Mouse (Mus musculus) neural tube, embryonic 14.5 days (tissue): ENCODE measurements at regions not wholly inside any gene's neighbourhood (a gene's known extent, or its start where the extent isn't known, plus 50 kb on each side); places are given as distances from the start of the nearest gene placed in this dataset.
A peak's percentile ranks its signal among the peaks of the same experiment; 100 is the strongest.

ENCODE experiments used
- ATAC-seq: fragments of 200-750 bp; cut with Nextera tagmentation; 2 replicates; pipeline ENCODE4 v1.8.0; 2017; ENCODE audit warnings: low read depth, mild to moderate bottlenecking, moderate TSS enrichment, moderate library complexity
- H3K27ac ChIP-seq: fragments of 300-500 bp; sonication (generic); 2 replicates; pipeline ENCODE4 v1.5.1; 2014; ENCODE audit warnings: low read depth, mild to moderate bottlenecking, control low read depth, low read length, moderate library complexity, mixed read lengths
- H3K27me3 ChIP-seq: fragments of 300-500 bp; sonication (generic); 2 replicates; pipeline ENCODE4 v1.6.1; 2014; ENCODE audit warnings: low read length; ENCODE audit not compliant: control insufficient read depth, insufficient read depth
- H3K36me3 ChIP-seq: fragments of 300-500 bp; sonication (generic); 2 replicates; pipeline ENCODE4 v1.6.1; 2014; ENCODE audit warnings: low read length, mixed read lengths; ENCODE audit not compliant: control insufficient read depth, insufficient read depth
- H3K4me1 ChIP-seq: fragments of 300-500 bp; sonication (generic); 2 replicates; pipeline ENCODE4 v1.6.1; 2014; ENCODE audit warnings: low read length; ENCODE audit not compliant: control insufficient read depth, insufficient read depth
- H3K4me2 ChIP-seq: fragments of 300-500 bp; sonication (generic); 2 replicates; pipeline ENCODE4 v1.6.1; 2014; ENCODE audit warnings: mild to moderate bottlenecking, low read depth, low read length, control low read depth
- H3K4me3 ChIP-seq: fragments of 300-500 bp; sonication (generic); 2 replicates; pipeline ENCODE4 v1.5.1; 2014; ENCODE audit warnings: low read depth, low read length, control low read depth, mixed read lengths
- H3K9ac ChIP-seq: fragments of 300-500 bp; sonication (generic); replicated peaks from 2 replicates; pipeline ENCODE4 v1.6.1; 2014; ENCODE audit warnings: low read depth, mild to moderate bottlenecking, control low read depth, low read length, mixed read lengths
- H3K9me3 ChIP-seq: fragments of 300-500 bp; sonication (generic); 2 replicates; pipeline ENCODE4 v1.6.1; 2016; ENCODE audit warnings: low read length; ENCODE audit not compliant: control insufficient read depth
- WGBS: fragments of 180-500 bp; shearing (Covaris S2); extraction: QIAGEN DNeasy Blood & Tissue Kit; methylation state at CpG from one replicate; pipeline ENCODE4 v1.1.7; 2014; 5-methylcytosine and 5-hydroxymethylcytosine counted together

- no peak overlapping the region for H3K4me2 ChIP-seq
- peaks cover 9% of the 10 kb centered on the region; the same call in 1 of the 2 replicates for H3K4me1 ChIP-seq
- WGBS, result 30% methylated on average over 3 of the region's 3 CpGs
- no peak overlapping the region for H3K9ac ChIP-seq
- H3K27me3 ChIP-seq, result no peaks in the 10 kb centered on the region
- no peaks in the 10 kb centered on the region; the same call in 1 of the 2 replicates for H3K9me3 ChIP-seq
- no peaks in the 10 kb centered on the region for H3K36me3 ChIP-seq
- H3K27ac ChIP-seq, result no peak overlapping the region
- no peak overlapping the region for H3K4me3 ChIP-seq
- peak; percentile 95 for ATAC-seq
Measured at GRCm38 (mm10) chr8:103623781-103624434, 477.5 kb upstream of the Cdh5 start.

GRCm38 (mm10) chr8:103625166-103625890 lies 476.1 kb upstream of the Cdh5 start:
- Histone ChIP-seq H3K4me2 (no peak overlapping the region), H3K4me1 (peaks cover 9% of the 10 kb centered on the region; the same call in 1 of the 2 replicates), H3K27me3 (no peaks in the 10 kb centered on the region), H3K36me3 (no peaks in the 10 kb centered on the region), H3K27ac (no peak overlapping the region), H3K4me3 (no peak overlapping the region), H3K9me3 (no peaks in the 10 kb centered on the region; the same call in 1 of the 2 replicates), H3K9ac (no peak overlapping the region)
- 74% methylated on average over 7 of the region's 7 CpGs for WGBS
- ATAC-seq, result no peak

- WGBS, result 60% methylated on average over 4 of the region's 4 CpGs
- H3K4me1 ChIP-seq, result peaks cover 9% of the 10 kb centered on the region; the same call in 1 of the 2 replicates
- H3K9me3 ChIP-seq, result no peaks in the 10 kb centered on the region; the same call in 1 of the 2 replicates
- no peak overlapping the region for H3K4me2 ChIP-seq
- H3K4me3 ChIP-seq, result no peak overlapping the region
- H3K36me3 ChIP-seq, result no peaks in the 10 kb centered on the region
- ATAC-seq, result no peak
- H3K27ac ChIP-seq, result no peak overlapping the region
- H3K9ac ChIP-seq, result no peak overlapping the region
- H3K27me3 ChIP-seq, result no peaks in the 10 kb centered on the region
Measured at GRCm38 (mm10) chr8:103626446-103626845, 475.0 kb upstream of the Cdh5 start.

GRCm38 (mm10) chr8:103632543-103632942 lies 468.9 kb upstream of the Cdh5 start:
- H3K4me2 ChIP-seq, result no peak overlapping the region
- H3K4me3 ChIP-seq, result no peak overlapping the region
- H3K9me3 ChIP-seq, result no peaks in the 10 kb centered on the region
- no peak for ATAC-seq
- no peak overlapping the region for H3K9ac ChIP-seq
- H3K27me3 ChIP-seq, result no peaks in the 10 kb centered on the region
- H3K36me3 ChIP-seq, result no peaks in the 10 kb centered on the region
- WGBS, result 89% methylated on average over 6 of the region's 6 CpGs
- no peaks in the 10 kb centered on the region for H3K4me1 ChIP-seq
- no peak overlapping the region for H3K27ac ChIP-seq

DNA sequence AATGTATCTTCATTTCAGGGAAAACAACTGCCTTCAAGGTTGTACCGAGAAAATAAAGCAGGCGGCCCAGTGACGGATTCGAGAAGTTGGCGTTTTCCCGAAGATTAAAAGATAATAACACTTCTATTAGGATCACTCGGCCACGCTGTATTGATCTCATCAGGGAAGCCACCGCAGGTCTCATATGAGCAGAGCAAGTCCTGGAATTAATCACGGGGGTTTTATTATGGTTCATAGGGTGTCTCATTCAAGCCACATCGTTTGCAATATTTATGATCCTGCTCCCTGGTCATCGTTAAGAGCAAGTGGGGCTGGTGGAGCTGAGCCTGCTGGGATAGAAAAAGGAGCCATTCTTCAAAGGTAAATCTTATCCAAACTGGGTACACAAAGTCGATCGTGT lies 466.5 kb upstream of the Cdh5 start:
- Histone ChIP-seq H3K4me1 (no peaks in the 10 kb centered on the region), H3K9ac (no peak overlapping the region), H3K27ac (no peak overlapping the region), H3K27me3 (no peaks in the 10 kb centered on the region), H3K36me3 (no peaks in the 10 kb centered on the region), H3K4me3 (no peak overlapping the region), H3K4me2 (no peak overlapping the region), H3K9me3 (no peaks in the 10 kb centered on the region)
- WGBS, result 42% methylated on average over 14 of the region's 14 CpGs
- ATAC-seq, result peak; percentile 58; the same call in 1 of the 2 replicates

DNA sequence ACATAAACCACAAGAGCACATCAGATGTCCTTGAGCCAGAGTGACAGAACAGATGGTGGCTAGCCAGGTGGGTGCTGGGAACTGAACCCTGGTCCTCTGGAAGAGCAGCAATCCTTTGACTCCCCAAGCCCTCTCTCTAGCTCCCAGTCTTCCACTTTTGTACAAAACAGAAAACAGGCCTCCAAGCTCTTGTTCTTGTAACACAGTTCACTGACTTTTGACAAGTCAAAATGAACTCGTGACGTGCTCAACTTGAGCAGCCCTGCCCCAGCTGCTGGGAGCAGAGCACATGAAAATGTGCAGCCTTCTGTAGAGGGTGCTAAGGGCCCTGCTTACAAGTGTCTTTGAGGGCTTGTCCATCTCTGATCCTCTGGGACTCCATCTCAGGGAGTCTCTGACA lies 457.8 kb upstream of the Cdh5 start:
- H3K9me3 ChIP-seq, result no peaks in the 10 kb centered on the region
- no peaks in the 10 kb centered on the region for H3K36me3 ChIP-seq
- H3K27ac ChIP-seq, result no peak overlapping the region
- no peaks in the 10 kb centered on the region for H3K27me3 ChIP-seq
- H3K4me1 ChIP-seq, result no peaks in the 10 kb centered on the region
- no peak overlapping the region for H3K9ac ChIP-seq
- 94% methylated on average over 2 of the region's 2 CpGs for WGBS
- H3K4me2 ChIP-seq, result no peak overlapping the region
- ATAC-seq, result no peak
- H3K4me3 ChIP-seq, result no peak overlapping the region

DNA sequence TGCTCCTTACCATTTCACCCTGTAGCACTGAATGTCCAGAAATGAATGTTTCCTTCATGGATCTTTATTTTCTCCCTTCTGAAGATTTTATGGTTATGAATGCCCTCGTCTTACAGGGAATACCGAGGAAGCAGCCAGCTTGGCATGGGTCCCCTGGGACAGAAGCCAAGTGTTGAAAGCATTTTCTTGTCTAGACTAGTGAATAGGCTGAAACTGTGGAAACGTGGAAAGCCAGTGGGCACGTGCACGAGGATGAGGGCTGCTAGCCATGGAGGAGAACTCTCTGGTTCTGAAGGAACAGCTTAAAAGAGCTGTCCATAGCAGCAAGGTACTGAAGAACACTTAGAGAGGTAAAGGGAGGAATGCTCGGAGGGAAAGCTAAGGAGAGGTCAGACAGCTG lies 457.3 kb upstream of the Cdh5 start:
- Histone ChIP-seq H3K27me3 (no peaks in the 10 kb centered on the region), H3K36me3 (no peaks in the 10 kb centered on the region), H3K4me3 (no peak overlapping the region), H3K9me3 (no peaks in the 10 kb centered on the region), H3K27ac (no peak overlapping the region), H3K4me2 (no peak overlapping the region), H3K9ac (no peak overlapping the region), H3K4me1 (no peaks in the 10 kb centered on the region)
- 58% methylated on average over 6 of the region's 6 CpGs for WGBS
- ATAC-seq, result no peak

DNA sequence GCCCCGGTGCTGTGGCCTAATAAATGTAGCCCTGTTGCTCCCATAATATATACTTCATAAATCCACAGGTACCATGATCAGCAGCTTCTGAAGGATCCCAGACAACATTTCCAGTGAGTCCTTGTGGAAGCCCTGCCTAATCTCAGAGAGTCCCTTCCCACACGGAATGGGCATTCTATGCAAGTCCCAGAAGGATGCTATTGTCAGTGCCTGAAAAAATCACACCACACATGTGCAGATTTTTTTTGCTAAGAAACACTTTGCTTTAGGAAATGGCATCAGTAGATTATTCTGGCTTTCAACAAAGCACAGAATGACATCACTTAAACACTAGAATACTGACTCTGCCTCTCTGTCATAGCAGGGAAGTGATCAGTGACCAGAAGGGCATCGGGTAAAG lies 456.6 kb upstream of the Cdh5 start:
- 78% methylated on average over 3 of the region's 3 CpGs for WGBS
- Histone ChIP-seq H3K4me1 (no peaks in the 10 kb centered on the region), H3K9me3 (no peaks in the 10 kb centered on the region), H3K36me3 (no peaks in the 10 kb centered on the region), H3K4me3 (no peak overlapping the region), H3K27ac (no peak overlapping the region), H3K9ac (no peak overlapping the region), H3K4me2 (no peak overlapping the region), H3K27me3 (no peaks in the 10 kb centered on the region)
- ATAC-seq, result no peak

DNA sequence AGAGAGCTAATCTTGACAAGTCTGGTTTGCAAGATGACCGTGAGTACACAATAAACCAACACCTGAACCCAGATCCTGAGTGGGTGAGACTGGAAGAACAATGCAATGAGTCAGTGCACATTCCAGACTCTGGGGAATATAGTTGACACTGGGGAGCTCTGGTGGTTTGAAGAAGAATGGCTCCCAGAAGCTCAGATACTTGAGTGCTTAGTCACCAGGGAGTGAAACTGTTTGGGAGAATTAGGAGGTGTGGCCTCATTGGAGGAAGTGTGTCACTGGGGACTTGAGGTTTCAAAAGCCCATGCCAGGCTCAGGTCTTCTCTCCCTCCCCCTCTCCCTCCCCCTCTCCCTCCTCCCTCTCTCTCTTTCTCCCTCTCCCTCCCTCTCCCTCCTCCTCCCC lies 436.6 kb upstream of the Cdh5 start:
- Histone ChIP-seq H3K4me1 (no peaks in the 10 kb centered on the region), H3K9me3 (no peaks in the 10 kb centered on the region), H3K4me2 (no peak overlapping the region), H3K27me3 (no peaks in the 10 kb centered on the region), H3K4me3 (no peak overlapping the region), H3K27ac (no peak overlapping the region), H3K9ac (no peak overlapping the region), H3K36me3 (no peaks in the 10 kb centered on the region)
- no peak for ATAC-seq
- WGBS, result 89% methylated on average over 1 of the region's 1 CpGs
